Mouse (Mus musculus): ENCODE measurements around the gene Gm10401.

Gene Gm10401

DNA sequence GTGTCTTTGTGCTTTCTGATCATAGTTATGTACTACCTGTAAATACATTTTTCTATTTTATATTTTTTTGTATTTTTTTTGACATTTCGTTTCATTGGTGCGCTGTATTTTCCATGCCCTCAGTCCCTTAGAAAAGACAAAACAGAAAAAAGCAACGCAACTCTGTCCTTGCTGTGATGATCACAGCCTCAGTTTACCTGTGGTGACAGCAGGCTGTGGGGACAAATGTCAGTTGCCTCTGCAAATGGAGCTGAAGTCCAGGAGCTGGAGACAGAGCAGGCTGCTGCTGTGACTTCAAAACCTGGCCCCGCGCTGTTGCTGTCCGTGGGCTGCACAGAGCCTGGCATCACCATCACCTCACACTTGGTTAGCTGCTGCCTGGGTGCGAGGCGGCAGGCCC lies at the start of gene Gm10401:
Gene Gm10401 (minus strand): TSS at position 101 of the 400 bp plus-strand sequence.
- no peak for DNase-seq

DNA sequence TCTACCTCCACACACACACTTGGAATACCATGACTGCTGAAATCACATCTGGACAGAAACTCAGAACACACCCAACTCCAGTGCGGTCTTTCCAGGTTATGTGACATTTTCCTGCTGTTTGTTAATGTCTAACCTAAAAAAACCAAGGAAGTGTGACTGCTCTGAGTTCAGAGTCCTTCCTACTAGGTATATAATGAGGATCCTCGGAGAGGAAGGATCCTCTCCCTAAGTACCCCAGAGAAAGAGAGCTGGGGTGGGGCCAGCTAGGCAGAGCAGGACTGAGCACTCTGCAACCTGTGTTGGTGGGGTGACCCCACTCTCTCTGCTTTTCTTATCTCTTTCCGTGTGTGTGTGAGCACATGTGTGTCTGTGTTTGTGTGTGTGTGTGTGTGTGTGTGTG lies 49.3 kb upstream of the Gm10401 start:
- DNase-seq = no peak

DNA sequence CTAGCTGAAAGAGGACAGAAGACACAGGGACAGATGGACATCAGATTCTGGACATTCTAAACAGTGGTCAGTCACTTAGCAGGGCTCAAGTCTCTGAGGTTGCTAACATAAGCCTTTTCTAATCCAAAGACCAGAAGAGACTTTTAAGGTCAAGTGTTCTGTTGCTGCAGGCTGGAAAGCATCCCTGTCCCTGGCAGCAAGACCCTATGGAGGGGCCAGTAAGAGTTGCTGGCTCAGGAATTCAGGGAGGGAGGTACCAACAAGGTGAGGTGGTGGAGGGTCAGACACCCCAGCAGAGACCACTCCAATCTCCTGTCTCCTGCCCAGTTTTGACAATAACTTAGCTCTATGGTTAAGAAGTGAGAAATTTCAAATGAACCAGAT lies 48.6 kb upstream of the Gm10401 start:
- no peak for DNase-seq

DNA sequence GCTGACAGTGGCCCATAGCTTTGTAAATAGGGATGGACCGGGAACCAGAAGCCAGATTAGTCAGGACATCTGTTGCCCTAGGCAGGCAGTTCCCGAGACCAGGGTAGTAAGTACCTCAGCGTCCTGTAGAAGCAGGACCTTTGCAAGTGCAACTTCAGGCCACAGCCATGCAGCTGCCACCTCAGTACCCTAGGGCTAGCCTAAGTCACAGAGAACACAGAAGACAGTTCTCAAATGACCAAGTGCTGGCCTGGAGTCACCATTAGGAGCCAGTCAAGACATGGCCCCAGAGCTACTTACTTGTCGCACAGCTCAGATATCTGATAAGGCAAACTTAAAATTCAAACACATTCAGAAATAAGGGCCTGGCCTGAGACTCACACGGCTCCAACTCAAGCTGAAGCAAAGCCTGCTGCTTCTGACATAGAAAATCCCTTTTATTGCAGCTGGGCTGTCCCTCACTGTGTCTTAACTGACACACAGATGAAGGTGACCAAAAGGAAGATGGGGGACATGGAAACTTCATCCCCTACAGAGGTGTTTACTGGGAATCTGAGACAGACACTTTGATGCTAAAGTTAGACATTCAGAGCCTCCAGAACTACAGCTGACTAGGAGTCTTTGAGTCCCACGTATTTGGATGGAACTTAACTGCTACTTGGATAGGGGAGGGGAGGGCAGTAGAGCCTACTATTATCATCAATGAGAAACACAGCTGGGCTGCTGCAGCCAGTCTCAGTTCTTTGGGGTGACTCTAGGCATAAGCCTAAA lies 48.1 kb upstream of the Gm10401 start:
- no peak for DNase-seq

DNA sequence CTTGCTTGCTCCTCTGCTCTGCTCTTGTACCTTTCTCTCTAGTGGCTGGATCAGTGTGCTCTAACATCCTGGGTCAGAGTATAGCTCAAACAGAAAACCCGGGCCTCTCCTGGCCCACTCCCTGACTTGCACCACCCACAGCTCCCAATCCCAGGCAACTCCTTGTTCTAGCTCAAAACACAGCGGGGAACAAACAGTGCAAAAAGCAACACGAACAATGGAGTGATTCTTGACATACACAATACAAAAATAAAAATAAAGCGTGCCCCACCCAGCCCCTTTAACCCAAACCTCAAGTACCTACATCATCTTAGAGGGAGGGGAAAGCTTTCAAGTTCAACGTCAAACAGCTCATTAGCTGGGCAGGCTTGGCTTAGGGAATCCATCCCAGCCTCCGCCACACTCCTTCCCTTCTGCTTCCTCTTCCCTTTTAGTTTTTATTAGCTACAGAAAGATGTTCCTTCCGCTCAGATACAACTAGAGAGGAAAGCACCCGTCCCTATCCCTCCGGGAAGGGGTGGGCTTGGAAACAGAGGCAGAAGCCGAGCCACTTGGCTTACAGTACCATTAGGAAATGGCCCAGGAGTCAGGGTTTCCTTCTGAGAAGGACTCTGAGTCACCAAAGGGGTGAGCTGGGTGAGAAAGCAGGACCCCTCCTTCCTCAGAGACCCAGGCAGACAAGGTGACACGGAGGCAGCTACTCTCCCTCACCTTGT lies 47.3 kb upstream of the Gm10401 start:
- DNase-seq = no peak

DNA sequence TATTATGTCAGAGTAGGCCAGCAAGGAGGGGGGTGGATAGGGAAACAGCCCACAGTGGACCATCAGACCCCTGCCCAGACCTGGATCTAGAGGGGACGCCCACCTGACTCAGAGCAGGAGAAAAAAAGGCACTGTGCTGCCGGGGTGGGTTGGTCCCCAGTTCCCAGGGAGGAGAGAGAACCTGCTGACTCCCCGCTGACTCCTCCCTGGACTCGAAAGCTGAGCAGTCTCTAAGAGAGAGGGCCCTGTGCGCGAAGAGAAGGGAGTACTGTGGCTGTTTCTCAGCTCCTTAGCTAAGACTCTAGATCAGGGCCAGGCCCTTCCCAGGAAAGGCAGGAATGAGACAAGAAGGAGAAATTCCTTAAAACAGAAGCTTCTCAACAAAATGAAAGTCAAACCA lies 46.4 kb upstream of the Gm10401 start:
- DNase-seq = no peak

DNA sequence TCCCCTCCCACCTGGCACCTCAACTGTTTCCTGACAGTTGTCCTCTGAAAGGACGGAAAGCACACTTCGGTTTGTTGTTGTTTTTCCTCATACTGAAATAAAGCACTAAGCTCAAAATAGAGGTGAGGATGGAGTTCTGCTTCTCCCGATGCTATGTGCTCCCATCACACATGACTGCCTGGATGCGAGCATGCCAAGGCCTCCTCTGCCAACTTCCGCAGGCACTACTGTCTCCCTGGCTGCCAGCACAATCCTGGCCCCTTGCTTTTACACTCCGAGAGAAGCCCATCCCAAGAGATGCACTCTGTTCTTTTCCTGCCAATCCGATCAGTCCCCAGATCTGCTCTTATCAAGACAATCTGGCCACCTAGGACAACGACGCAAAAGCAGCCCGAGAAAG lies 45.5 kb upstream of the Gm10401 start:
- no peak for DNase-seq

DNA sequence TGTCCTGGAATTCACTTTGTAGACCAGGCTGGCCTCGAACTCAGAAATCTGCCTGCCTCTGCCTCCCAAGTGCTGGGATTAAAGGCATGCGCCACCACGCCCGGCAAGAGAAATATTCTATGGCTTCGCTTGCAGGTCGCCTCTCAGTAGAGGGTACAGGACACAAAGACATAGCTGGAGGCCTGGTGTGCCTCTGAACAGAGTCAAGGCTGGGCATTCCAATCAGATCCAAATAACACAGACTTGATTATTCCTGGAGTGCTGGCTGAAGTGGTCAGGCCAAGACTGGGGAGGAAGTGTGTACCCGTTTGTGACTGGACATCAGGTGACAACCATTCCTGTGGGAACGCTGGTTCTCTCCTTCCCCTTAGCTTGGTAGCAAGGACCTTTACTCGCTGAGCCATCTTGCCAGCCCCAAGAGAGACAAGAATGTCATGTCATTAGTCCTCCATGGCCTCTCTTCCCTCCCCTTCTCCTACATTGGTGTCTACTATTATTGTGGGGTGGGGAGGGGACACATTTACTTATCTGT lies 44.1 kb upstream of the Gm10401 start:
- DNase-seq = no peak

DNA sequence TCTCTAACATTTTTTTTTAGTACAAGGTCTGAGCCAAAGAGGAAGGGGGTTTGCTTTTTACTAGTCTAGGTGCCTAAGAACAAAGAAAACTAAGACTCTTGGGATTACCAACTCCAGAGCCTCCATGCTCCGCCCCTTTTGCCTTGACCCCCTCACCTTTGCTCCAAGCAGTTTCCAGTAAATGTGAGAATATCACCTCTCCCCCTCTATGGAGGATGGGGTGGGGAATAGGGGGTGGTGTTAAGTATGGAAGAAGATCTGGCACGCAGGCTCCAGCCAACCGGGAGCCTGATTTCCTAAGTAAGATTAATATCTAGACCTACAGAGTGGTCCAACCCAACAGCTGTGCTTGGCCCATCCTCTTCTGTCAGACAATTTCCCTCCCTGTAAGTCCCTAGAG lies 42.6 kb upstream of the Gm10401 start:
- DNase-seq = no peak

DNA sequence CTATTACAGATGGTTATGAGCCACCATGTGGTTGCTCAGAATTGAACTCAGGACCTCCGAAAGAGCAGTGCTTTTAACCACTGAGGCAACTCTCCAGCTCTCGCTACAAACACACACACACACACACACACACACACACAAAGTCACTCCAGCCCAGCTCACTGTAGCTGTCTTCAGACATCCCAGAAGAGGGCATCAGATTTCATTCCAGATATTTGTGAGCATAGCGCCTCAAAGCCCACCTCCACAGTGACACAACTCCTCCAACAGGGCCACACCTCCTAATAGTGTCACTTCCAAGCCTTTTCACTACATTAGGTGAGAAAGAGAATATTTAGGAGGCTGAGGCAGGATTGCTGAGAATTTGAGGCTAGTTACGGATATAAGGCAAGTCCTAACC lies 41.0 kb upstream of the Gm10401 start:
- DNase-seq = no peak

DNA sequence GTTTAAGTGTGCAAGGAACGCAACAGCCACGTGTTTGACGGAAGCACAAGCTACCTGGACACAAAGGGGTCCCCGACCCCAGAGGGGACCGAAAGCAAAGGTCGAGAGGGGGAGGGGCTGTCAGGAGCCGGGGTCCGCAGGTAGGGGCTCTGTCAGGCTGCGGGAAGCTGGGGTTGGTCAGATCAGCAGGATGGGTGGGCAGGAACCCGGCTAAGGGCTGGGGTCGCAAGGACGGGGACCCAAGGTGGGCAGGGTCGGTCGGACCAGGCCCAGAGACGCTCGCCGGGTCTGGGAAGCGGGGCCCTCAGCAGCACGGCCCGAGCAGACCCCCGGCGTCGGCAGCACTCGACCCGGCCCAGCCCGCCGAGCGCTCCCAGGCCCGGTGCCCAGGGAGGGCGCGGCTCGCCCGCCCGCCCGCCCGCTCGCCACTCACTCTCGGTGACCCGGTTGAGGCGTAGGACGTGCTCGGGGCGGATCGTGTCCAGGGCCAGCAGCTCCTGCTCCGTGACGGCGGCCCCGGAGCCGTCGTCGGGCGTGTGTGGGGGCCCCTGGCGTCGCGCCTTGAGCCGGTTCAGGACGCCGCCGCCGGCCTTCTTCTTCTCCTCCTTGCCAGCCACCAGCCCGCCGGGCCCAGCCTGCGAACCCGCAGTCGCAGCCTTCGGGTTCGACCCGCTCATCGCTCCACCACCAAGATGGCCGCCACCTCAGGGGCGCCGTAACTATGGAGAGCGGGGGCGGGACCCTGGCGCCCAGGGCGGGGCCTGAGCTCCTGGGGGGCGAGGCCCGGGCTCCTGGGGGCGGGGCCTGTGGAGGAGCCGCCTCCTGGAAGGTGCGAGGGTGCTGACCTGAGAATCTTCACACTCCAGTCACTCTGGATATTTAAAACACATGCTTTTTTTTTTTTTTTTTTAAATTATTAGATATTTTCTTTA lies 36.4 kb upstream of the Gm10401 start, which contains the start of gene Unc119b:
Gene Unc119b (minus strand): TSS at position 742 of the 932 bp plus-strand sequence.
- DNase-seq = peak; percentile 90

DNA sequence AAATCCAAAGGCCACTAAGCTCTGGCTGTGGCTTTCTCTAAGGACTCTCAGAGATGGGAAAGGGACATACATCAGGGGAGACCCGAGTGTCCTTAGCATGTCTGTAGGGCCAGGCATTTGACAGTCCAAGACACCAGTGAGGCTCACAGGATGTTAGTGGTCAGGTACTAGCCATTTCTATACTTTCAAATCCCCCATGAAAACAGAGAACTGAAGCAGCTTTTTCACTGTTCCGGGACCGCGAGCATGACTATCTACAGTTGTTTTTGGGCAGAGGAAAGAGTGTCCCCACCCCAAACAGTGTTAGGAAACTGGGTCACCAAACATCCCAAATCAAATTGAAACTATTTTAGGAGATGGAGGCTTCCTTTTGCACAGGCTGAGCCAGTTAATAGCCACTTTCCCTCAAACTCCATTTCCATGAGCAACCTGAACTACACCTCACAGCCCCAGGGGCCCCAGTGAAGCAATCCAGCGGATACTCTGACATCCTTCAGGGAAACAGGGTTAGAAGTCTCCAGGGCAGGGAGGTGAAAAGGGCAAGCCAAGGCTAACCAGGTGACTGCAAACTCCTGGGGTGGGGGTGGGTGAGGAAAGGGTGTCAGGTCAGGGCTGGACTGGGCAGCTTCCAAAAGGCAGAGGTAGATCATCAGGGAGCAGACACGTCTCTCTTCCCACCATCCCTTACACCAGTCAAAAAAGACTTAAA lies 35.4 kb upstream of the Gm10401 start:
- no peak for DNase-seq

DNA sequence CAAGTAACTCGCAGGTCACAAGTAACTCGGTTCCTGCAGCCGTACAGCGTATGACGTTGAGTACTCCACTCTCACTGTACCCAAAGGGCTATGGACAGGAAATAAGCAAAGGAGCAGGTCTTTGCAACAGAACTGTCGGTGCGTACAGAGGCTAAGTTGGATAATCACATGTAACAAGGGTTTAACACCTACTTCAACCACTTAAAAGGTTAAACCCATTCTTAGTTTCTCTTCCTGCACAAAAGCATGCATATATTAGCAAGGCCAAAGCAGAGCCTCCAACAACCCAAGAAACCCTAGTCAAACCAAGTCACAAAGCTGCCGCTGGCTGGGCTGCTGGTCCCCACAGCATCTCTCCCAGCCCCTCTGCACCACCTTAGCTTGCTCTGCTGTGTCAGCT lies 34.4 kb upstream of the Gm10401 start:
- no peak for DNase-seq

DNA sequence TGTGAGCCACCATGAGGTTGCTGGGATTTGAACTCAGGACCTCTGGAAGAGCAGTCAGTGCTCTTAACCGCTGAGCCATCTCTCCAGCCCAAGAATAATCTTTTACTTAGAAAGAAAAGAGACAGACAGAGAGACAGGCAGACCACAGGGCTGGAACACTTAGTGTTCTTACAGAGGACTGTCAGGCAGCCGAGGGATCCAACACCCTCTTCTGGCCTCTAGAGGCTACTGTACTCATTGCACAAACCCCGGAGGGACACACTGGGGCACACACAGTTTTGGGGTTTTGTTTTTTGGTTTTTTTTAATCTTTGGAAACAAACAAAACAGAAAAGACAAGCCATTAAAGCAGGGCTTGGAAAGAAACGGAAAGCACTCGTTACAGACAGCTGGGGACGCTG lies 31.2 kb upstream of the Gm10401 start:
- DNase-seq = no peak

DNA sequence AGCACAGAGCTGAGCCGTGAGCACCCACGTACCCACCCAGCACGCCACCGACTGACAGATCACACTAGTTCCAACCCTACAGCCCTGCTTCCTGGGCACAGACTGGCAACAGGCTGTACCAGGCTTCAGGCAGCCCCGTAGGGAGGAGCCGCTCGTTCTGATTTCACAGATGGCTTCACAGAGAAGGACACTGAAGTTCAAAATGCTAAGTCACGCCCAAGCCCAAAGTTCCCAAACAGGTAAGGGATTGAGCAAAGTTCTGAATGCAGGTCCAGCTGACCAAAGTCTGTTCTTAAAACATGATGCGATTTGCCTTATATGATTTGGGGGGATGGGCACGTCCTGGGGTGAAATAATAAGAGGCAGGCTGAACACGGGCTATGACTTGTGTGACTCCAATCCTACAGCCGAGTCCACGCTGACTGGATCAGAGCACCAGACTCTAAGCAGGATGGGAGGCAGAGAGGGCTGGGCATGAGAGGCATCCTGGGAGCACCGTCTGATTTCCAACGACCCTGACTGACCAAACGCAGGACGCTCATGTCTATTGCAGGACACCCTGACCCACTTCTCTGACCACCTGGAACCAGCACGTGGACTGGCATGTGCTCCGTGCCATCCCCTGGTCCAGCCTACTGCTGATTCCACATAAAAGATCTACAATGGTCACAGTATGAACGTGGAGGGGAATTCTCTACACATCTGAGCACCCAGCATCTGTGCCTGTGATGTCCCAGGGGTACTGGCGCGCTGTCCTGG lies 29.5 kb upstream of the Gm10401 start:
- no peak for DNase-seq

DNA sequence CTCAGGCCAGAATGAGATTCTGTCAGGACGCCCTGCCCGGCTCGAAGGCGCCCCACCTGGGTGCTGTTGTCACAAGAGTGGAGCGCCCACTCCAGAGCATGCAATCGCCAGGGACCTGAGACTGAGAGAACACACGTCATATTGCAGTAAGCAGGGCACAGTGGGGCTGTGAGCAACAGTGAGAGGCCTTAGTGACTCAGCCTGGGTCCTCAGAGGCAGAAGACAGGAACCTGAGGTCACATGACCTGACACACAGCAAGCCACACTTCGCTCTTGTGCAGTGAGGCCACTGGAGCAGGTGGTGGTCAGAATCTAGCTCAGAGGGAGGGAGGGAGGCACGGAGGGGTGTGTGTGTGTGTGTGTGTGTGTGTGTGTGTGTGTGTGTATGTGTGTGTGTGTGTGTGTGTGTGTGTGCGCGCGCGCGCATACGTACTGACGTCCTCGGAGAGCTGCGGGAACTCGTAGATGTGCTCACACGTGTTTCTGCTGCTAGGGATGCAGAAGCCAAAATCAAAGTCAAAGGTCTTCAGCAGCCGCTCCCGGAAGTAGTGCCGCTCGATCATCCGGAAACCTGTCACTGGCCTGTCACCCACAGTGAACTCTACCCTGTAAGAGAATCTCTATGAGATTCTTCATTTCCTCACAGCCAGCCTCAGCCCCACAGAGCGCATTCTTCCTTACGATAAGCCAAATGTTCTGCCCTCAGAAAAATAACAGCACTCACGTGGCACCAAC lies 28.6 kb upstream of the Gm10401 start:
- DNase-seq = no peak

DNA sequence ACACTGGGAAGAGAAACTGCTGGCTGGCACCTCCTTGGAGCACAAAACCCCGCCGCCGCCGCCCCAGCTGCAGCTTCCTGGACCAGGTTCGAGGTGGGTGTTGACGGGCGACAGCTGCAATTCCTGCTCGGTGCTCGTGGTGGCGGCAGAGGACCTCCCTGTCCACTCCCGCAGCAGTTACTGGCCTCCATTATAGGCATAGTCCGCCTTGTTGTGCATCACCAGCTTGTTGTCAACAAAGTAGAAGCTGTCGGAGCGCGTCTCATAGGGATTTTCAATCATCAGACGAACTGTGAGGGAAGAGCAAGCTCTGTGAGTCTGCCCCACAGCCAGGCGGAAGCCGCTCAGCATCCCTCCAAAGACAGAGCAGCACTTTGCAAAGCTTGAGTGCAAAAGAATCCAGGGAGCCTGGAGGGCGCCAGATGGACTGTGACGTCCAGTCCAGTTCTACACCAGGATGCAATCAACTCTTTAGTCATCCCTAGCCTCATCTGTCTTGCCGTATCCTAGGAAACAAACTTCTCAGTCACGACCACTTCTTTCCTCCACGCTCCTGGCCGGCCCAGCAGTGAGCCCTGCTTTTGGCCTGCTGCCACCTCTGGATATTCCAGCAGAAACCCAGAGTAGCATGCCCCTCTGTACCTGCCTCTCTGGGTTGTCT lies 27.2 kb upstream of the Gm10401 start:
- DNase-seq = peak; percentile 92

DNA sequence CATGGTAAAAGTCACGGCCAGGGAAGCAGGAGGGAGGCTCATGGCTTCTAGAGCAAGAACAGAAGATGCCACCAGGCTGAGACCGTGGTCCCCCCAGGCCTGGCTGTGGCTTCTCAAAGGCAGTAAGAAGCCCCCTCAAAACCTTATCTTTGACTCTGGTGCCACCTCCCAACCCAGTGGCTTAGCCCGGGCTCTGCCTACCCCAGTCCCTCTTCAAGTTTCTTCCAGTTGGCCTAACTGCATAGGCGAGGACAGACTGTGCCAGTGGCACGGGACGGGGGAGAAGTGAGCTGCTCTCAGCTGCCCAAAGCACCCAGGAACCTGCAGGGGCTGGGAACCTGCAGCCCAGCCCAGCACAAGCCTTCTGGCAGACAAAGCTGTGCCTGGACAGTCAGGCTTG lies 26.6 kb upstream of the Gm10401 start:
- no peak for DNase-seq

DNA sequence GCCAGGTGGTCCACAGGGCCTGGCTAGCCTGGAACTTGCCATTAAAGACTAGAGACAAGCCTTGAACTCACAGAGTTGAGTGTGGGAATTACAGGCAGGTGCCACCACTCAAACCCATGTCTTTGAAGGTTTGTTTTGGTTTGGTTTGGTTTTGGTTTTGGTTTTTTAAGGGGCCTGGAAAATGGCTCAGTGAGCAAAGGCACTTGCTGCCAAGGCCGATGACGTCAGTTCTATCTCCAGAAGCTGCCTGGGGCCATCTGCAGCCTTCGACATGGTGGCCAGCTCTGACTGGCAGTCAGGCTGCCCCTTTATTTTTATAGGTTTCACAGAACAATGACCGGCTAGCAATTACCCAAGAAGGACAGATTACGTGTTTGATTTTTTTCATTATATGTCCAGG lies 22.9 kb upstream of the Gm10401 start:
- DNase-seq = no peak

DNA sequence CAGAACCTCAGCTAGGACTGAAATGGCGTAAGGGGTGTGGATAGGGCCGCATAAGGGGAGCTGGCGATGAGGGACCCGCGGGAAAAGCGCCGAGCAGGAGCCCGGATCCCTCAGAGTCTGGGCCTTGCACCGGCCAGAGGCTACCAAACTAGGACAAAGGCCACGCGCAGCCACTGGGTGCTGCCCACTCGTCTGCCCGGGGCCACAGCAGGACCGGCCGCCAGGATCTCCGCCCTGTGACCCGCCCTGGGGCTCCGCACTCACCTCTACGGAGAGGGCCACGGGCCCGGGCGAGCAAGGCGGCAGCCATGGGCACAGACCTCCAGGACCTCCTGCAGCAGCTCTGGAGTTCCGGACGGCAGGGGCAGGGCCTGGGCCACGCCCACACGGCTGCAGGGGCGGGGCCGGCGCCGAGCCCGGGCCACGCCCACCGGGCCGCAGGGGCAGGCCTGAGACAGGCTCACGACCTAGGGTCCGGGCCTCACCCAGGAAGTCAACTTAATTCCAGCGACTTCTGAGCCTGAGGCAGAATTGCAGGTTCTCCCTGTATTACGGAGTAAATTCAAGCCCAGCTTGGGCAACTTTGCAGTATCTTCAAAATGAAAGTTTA lies 21.0 kb upstream of the Gm10401 start, which contains the start of gene Acads:
Gene Acads (minus strand): TSS at position 386 of the 610 bp plus-strand sequence.
- peak; percentile 60 for DNase-seq

Measured in right cerebral cortex, adult 18-20 months (tissue).